Mouse (Mus musculus) cortical plate, adult 2 months (tissue): ENCODE results near the gene Gimap7.

Experiments
- CTCF ChIP-seq: fragments of 200-500 bp; IDR thresholded peaks from 2 replicates; pipeline ENCODE4 v1.5.1; 2011; ENCODE audit warnings: mild to moderate bottlenecking, control low read depth, low read length; ENCODE audit not compliant: insufficient read depth; ENCODE audit errors: extremely low read depth
- POLR2A ChIP-seq: fragments of 200-500 bp; IDR thresholded peaks from 2 replicates; pipeline ENCODE4 v1.6.1; 2011; ENCODE audit warnings: mild to moderate bottlenecking, low read length, control low read depth; ENCODE audit not compliant: insufficient read depth; ENCODE audit errors: extremely low read depth

DNA sequence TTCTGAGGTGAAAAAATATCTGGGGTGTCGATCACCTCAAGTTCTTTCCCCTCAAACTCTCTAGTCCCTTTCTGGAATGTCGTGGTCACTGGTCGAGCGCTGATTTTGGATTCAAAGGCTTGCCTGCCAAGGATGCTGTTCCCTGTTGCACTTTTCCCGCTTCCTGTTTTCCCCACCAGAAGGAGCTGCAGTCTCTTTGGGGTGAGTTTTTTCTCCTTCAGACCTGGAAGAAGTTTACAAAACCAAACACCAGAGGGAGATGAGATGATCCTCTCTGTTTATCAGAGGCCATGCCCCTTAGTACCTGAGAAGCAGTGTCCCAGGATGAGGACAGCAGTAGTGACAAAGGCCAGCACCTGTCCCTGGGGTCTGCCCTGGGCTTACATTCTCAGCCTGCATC is 15.8 kb upstream of the Gimap7 start:
- no peak for TF ChIP-seq POLR2A
- TF ChIP-seq CTCF: no peak
